Mouse (Mus musculus) lung, adult 2 months (tissue): Measurements from ENCODE around the gene Dip2a.

Experiments
- CTCF ChIP-seq: fragments of 200-500 bp; IDR thresholded peaks from 2 replicates; pipeline ENCODE4 v1.5.1; 2011; ENCODE audit warnings: mild to moderate bottlenecking, low read length, control low read depth; ENCODE audit not compliant: insufficient read depth
- POLR2A ChIP-seq: fragments of 200-500 bp; IDR thresholded peaks from 2 replicates; pipeline ENCODE4 v1.6.1; 2011; ENCODE audit warnings: low read depth, mild to moderate bottlenecking, control low read depth, low read length, borderline replicate concordance; ENCODE audit errors: extremely low read depth

- no peak for TF ChIP-seq POLR2A
- no peak for TF ChIP-seq CTCF
Observed at GRCm38 (mm10) chr10:76392596-76392995, 47.5 kb upstream of the Dip2a start.
